Mouse (Mus musculus): Measurements from ENCODE around the gene Unc13d. TPM values are rescaled to one million over a fixed set of nuclear protein-coding genes. Genes with fewer than 3 reads are reported as not detected.

Gene Unc13d
- polyA plus RNA-seq, 1 experiment from 2014 or later = 1.1 TPM

- ATAC-seq (ENCODE audit: low FRiP score, low TSS enrichment) = no peak
- WGBS = 94% methylated on average over 11 of the region's 11 CpGs
- Histone ChIP-seq H3K4me2 (ENCODE audit: low read length) (no peak overlapping the region), H3K9me3 (ENCODE audit: control insufficient read depth, low read length) (no peaks in the 10 kb centered on the region), H3K9ac (replicated peaks; ENCODE audit: low read length) (no peak overlapping the region), H3K27ac (replicated peaks; ENCODE audit: low read depth, low read length) (no peak overlapping the region), H3K36me3 (ENCODE audit: control insufficient read depth, insufficient read depth, low read length) (peaks cover 96% of the 10 kb centered on the region), H3K4me3 (replicated peaks; ENCODE audit: low read depth, low read length) (no peak overlapping the region), H3K4me1 (ENCODE audit: control insufficient read depth, insufficient read depth, low read length) (no peaks in the 10 kb centered on the region), H3K27me3 (ENCODE audit: control insufficient read depth, insufficient read depth, low read length) (no peaks in the 10 kb centered on the region)
- no peak for DNase-seq
Measured at GRCm38 (mm10) chr11:116055873-116056272, 21.9 kb downstream of the Unc13d start.

- H3K9ac ChIP-seq (replicated peaks; ENCODE audit: low read length) = no peak overlapping the region
- ATAC-seq (ENCODE audit: low FRiP score, low TSS enrichment) = no peak
- no peaks in the 10 kb centered on the region for H3K9me3 ChIP-seq (ENCODE audit: control insufficient read depth, low read length)
- H3K36me3 ChIP-seq (ENCODE audit: control insufficient read depth, insufficient read depth, low read length) = peaks cover 96% of the 10 kb centered on the region
- 95% methylated on average over 9 of the region's 9 CpGs for WGBS
- H3K27ac ChIP-seq (replicated peaks; ENCODE audit: low read depth, low read length) = no peak overlapping the region
- no peaks in the 10 kb centered on the region for H3K27me3 ChIP-seq (ENCODE audit: control insufficient read depth, insufficient read depth, low read length)
- no peak overlapping the region for H3K4me3 ChIP-seq (replicated peaks; ENCODE audit: low read depth, low read length)
- H3K4me2 ChIP-seq (ENCODE audit: low read length) = no peak overlapping the region
- H3K4me1 ChIP-seq (ENCODE audit: control insufficient read depth, insufficient read depth, low read length) = no peaks in the 10 kb centered on the region
- no peak for DNase-seq
Measured at GRCm38 (mm10) chr11:116053510-116054229, 24.1 kb downstream of the Unc13d start.

GRCm38 (mm10) chr11:116050196-116050595 lies 27.6 kb downstream of the Unc13d start:
- Histone ChIP-seq H3K4me1 (ENCODE audit: control insufficient read depth, insufficient read depth, low read length) (no peaks in the 10 kb centered on the region), H3K9ac (replicated peaks; ENCODE audit: low read length) (no peak overlapping the region), H3K9me3 (ENCODE audit: control insufficient read depth, low read length) (no peaks in the 10 kb centered on the region), H3K36me3 (ENCODE audit: control insufficient read depth, insufficient read depth, low read length) (peaks cover 89% of the 10 kb centered on the region), H3K27me3 (ENCODE audit: control insufficient read depth, insufficient read depth, low read length) (no peaks in the 10 kb centered on the region), H3K4me3 (replicated peaks; ENCODE audit: low read depth, low read length) (no peak overlapping the region), H3K4me2 (ENCODE audit: low read length) (no peak overlapping the region), H3K27ac (replicated peaks; ENCODE audit: low read depth, low read length) (no peak overlapping the region)
- 92% methylated on average over 4 of the region's 4 CpGs for WGBS
- no peak for ATAC-seq (ENCODE audit: low FRiP score, low TSS enrichment)
- no peak for DNase-seq

- WGBS = 95% methylated on average over 2 of the region's 2 CpGs
- Histone ChIP-seq H3K4me3 (replicated peaks; ENCODE audit: low read depth, low read length) (no peak overlapping the region), H3K4me1 (ENCODE audit: control insufficient read depth, insufficient read depth, low read length) (no peaks in the 10 kb centered on the region), H3K27me3 (ENCODE audit: control insufficient read depth, insufficient read depth, low read length) (no peaks in the 10 kb centered on the region), H3K4me2 (ENCODE audit: low read length) (no peak overlapping the region), H3K27ac (replicated peaks; ENCODE audit: low read depth, low read length) (no peak overlapping the region), H3K36me3 (ENCODE audit: control insufficient read depth, insufficient read depth, low read length) (peaks cover 84% of the 10 kb centered on the region), H3K9me3 (ENCODE audit: control insufficient read depth, low read length) (no peaks in the 10 kb centered on the region), H3K9ac (replicated peaks; ENCODE audit: low read length) (no peak overlapping the region)
- DNase-seq (no peak), ATAC-seq (ENCODE audit: low FRiP score, low TSS enrichment) (no peak)
Measured at GRCm38 (mm10) chr11:116049610-116050009, 28.2 kb downstream of the Unc13d start.

- DNase-seq (no peak), ATAC-seq (ENCODE audit: low FRiP score, low TSS enrichment) (no peak)
- Histone ChIP-seq H3K9me3 (ENCODE audit: control insufficient read depth, low read length) (no peaks in the 10 kb centered on the region), H3K27ac (replicated peaks; ENCODE audit: low read depth, low read length) (no peak overlapping the region), H3K4me1 (ENCODE audit: control insufficient read depth, insufficient read depth, low read length) (no peaks in the 10 kb centered on the region), H3K4me2 (ENCODE audit: low read length) (no peak overlapping the region), H3K36me3 (ENCODE audit: control insufficient read depth, insufficient read depth, low read length) (peaks cover 63% of the 10 kb centered on the region), H3K27me3 (ENCODE audit: control insufficient read depth, insufficient read depth, low read length) (no peaks in the 10 kb centered on the region), H3K9ac (replicated peaks; ENCODE audit: low read length) (no peak overlapping the region), H3K4me3 (replicated peaks; ENCODE audit: low read depth, low read length) (no peak overlapping the region)
- 98% methylated on average over 6 of the region's 6 CpGs for WGBS
Measured at GRCm38 (mm10) chr11:116045173-116045572, 32.6 kb downstream of the Unc13d start.

GRCm38 (mm10) chr11:116043286-116043685 lies 34.5 kb downstream of the Unc13d start:
- WGBS = 96% methylated on average over 1 of the region's 1 CpGs
- Histone ChIP-seq H3K4me1 (ENCODE audit: control insufficient read depth, insufficient read depth, low read length) (no peaks in the 10 kb centered on the region), H3K4me2 (ENCODE audit: low read length) (no peak overlapping the region), H3K9ac (replicated peaks; ENCODE audit: low read length) (no peak overlapping the region), H3K9me3 (ENCODE audit: control insufficient read depth, low read length) (no peaks in the 10 kb centered on the region), H3K27me3 (ENCODE audit: control insufficient read depth, insufficient read depth, low read length) (no peaks in the 10 kb centered on the region), H3K27ac (replicated peaks; ENCODE audit: low read depth, low read length) (no peak overlapping the region), H3K4me3 (replicated peaks; ENCODE audit: low read depth, low read length) (no peak overlapping the region), H3K36me3 (ENCODE audit: control insufficient read depth, insufficient read depth, low read length) (peaks cover 56% of the 10 kb centered on the region)
- no peak for DNase-seq
- ATAC-seq (ENCODE audit: low FRiP score, low TSS enrichment) = no peak

- Histone ChIP-seq H3K9me3 (ENCODE audit: control insufficient read depth, low read length) (no peaks in the 10 kb centered on the region), H3K27ac (replicated peaks; ENCODE audit: low read depth, low read length) (no peak overlapping the region), H3K27me3 (ENCODE audit: control insufficient read depth, insufficient read depth, low read length) (no peaks in the 10 kb centered on the region), H3K36me3 (ENCODE audit: control insufficient read depth, insufficient read depth, low read length) (peaks cover 49% of the 10 kb centered on the region), H3K9ac (replicated peaks; ENCODE audit: low read length) (no peak overlapping the region), H3K4me2 (ENCODE audit: low read length) (no peak overlapping the region), H3K4me1 (ENCODE audit: control insufficient read depth, insufficient read depth, low read length) (no peaks in the 10 kb centered on the region), H3K4me3 (replicated peaks; ENCODE audit: low read depth, low read length) (no peak overlapping the region)
- 89% methylated on average over 5 of the region's 5 CpGs for WGBS
- ATAC-seq (ENCODE audit: low FRiP score, low TSS enrichment) (no peak), DNase-seq (no peak)
Measured at GRCm38 (mm10) chr11:116042372-116043138, 35.2 kb downstream of the Unc13d start.

GRCm38 (mm10) chr11:116041833-116042232 lies 35.9 kb downstream of the Unc13d start:
- no peak overlapping the region for H3K4me2 ChIP-seq (ENCODE audit: low read length)
- whole genome bisulfite sequencing = 98% methylated on average over 2 of the region's 2 CpGs
- no peak overlapping the region for H3K27ac ChIP-seq (replicated peaks; ENCODE audit: low read depth, low read length)
- H3K4me3 ChIP-seq (replicated peaks; ENCODE audit: low read depth, low read length) = no peak overlapping the region
- no peaks in the 10 kb centered on the region for H3K4me1 ChIP-seq (ENCODE audit: control insufficient read depth, insufficient read depth, low read length)
- H3K9ac ChIP-seq (replicated peaks; ENCODE audit: low read length) = no peak overlapping the region
- ATAC-seq (ENCODE audit: low FRiP score, low TSS enrichment) (no peak), DNase-seq (no peak)
- no peaks in the 10 kb centered on the region for H3K9me3 ChIP-seq (ENCODE audit: control insufficient read depth, low read length)
- H3K36me3 ChIP-seq (ENCODE audit: control insufficient read depth, insufficient read depth, low read length) = peaks cover 42% of the 10 kb centered on the region
- H3K27me3 ChIP-seq (ENCODE audit: control insufficient read depth, insufficient read depth, low read length) = no peaks in the 10 kb centered on the region

- Histone ChIP-seq H3K4me3 (replicated peaks; ENCODE audit: low read depth, low read length) (no peak overlapping the region), H3K4me2 (ENCODE audit: low read length) (no peak overlapping the region), H3K9ac (replicated peaks; ENCODE audit: low read length) (no peak overlapping the region), H3K27me3 (ENCODE audit: control insufficient read depth, insufficient read depth, low read length) (no peaks in the 10 kb centered on the region), H3K4me1 (ENCODE audit: control insufficient read depth, insufficient read depth, low read length) (no peaks in the 10 kb centered on the region), H3K9me3 (ENCODE audit: control insufficient read depth, low read length) (no peaks in the 10 kb centered on the region), H3K27ac (replicated peaks; ENCODE audit: low read depth, low read length) (no peak overlapping the region), H3K36me3 (ENCODE audit: control insufficient read depth, insufficient read depth, low read length) (peaks cover 38% of the 10 kb centered on the region)
- WGBS = 90% methylated on average over 6 of the region's 6 CpGs
- ATAC-seq (ENCODE audit: low FRiP score, low TSS enrichment) (no peak), DNase-seq (no peak)
Measured at GRCm38 (mm10) chr11:116040593-116040992, 37.2 kb downstream of the Unc13d start.

Data from midbrain, embryonic 14.5 days (tissue).